Mouse (Mus musculus) retina, postnatal 7 days (tissue): ENCODE measurements around the gene Rps11.
"Not testable (repeated sequence)": the region's sequence is repeated elsewhere in the genome, so short reads cannot be mapped to it uniquely, and the experiment has no call there.

ENCODE experiments used
- DNase-seq: peaks from one replicate; pipeline ENCODE4 v3.0.0-alpha.2; 2012; ENCODE audit warnings: low read depth, low spot score

The Rps11 gene

GRCm38 (mm10) chr7:45111940-45112339 is 12.3 kb downstream of the Rps11 start:
- no peak for DNase-seq

GRCm38 (mm10) chr7:45110089-45110488 is 14.2 kb downstream of the Rps11 start:
- not testable (repeated sequence) for DNase-seq

GRCm38 (mm10) chr7:45107052-45107645 is 17.1 kb downstream of the Rps11 start:
- DNase-seq: no peak

GRCm38 (mm10) chr7:45106441-45106840 is 17.8 kb downstream of the Rps11 start:
- DNase-seq: no peak

GRCm38 (mm10) chr7:45105491-45105890 is 18.7 kb downstream of the Rps11 start:
- no peak for DNase-seq

GRCm38 (mm10) chr7:45104941-45105340 is 19.3 kb downstream of the Rps11 start:
- no peak for DNase-seq

GRCm38 (mm10) chr7:45103652-45104180 is 20.5 kb downstream of the Rps11 start, which contains the start of gene Fcgrt:
TSS of gene Fcgrt (minus strand) at chr7:45103851.
- DNase-seq: no peak

- DNase-seq: no peak
These were observed 21.2 kb downstream of the Rps11 start for GRCm38 (mm10) chr7:45102940-45103585.

- no peak for DNase-seq
These were observed 21.8 kb downstream of the Rps11 start for GRCm38 (mm10) chr7:45102441-45102840.

- no peak for DNase-seq
These were observed 24.2 kb downstream of the Rps11 start for GRCm38 (mm10) chr7:45100046-45100445.

- no peak for DNase-seq
These were observed 25.5 kb downstream of the Rps11 start for GRCm38 (mm10) chr7:45098541-45099240.

- no peak for DNase-seq
These were observed 26.8 kb downstream of the Rps11 start for GRCm38 (mm10) chr7:45097479-45097878.

GRCm38 (mm10) chr7:45095965-45096364 is 28.3 kb downstream of the Rps11 start:
- not testable (repeated sequence) for DNase-seq

- DNase-seq: no peak
These were observed 28.9 kb downstream of the Rps11 start for GRCm38 (mm10) chr7:45095367-45095766.

GRCm38 (mm10) chr7:45094121-45094520 is 30.1 kb downstream of the Rps11 start:
- DNase-seq: no peak

- DNase-seq: no peak
These were observed 30.7 kb downstream of the Rps11 start for GRCm38 (mm10) chr7:45093516-45093905.

- DNase-seq: no peak
These were observed 31.3 kb downstream of the Rps11 start for GRCm38 (mm10) chr7:45092828-45093515.

GRCm38 (mm10) chr7:45092048-45092447 is 32.2 kb downstream of the Rps11 start, which contains the start of gene Rcn3:
TSS of gene Rcn3 (minus strand) at chr7:45092221.
- peak; percentile 62 for DNase-seq

GRCm38 (mm10) chr7:45091001-45091990 is 32.9 kb downstream of the Rps11 start:
- no peak for DNase-seq

- DNase-seq: no peak
These were observed 33.8 kb downstream of the Rps11 start for GRCm38 (mm10) chr7:45090251-45090977.
